Mouse (Mus musculus) heart, embryonic 16.5 days (tissue): ENCODE measurements around the gene Glb1l2. TPM values are rescaled to one million over a fixed set of nuclear protein-coding genes. Genes with fewer than 3 reads are reported as not detected.

Source experiments
- ATAC-seq: fragments of 200-750 bp; cut with Nextera tagmentation; replicated peaks from 2 replicates; pipeline ENCODE4 v1.8.0; 2017; ENCODE audit warnings: moderate number of reproducible peaks; ENCODE audit not compliant: insufficient read depth, low FRiP score; ENCODE audit errors: extremely low read depth
- H3K27ac ChIP-seq: fragments of 300-500 bp; sonication (generic); 2 replicates; pipeline ENCODE4 v1.5.1; 2014; ENCODE audit warnings: mild to moderate bottlenecking, low read length, control low read depth, moderate library complexity
- H3K27me3 ChIP-seq: fragments of 300-500 bp; sonication (generic); 2 replicates; pipeline ENCODE4 v1.6.1; 2014; ENCODE audit warnings: low read length, mixed read lengths; ENCODE audit not compliant: control insufficient read depth, insufficient read depth
- H3K36me3 ChIP-seq: fragments of 300-500 bp; sonication (generic); 2 replicates; pipeline ENCODE4 v1.6.1; 2014; ENCODE audit not compliant: control insufficient read depth, insufficient read depth
- H3K4me1 ChIP-seq: fragments of 300-500 bp; sonication (generic); 2 replicates; pipeline ENCODE4 v1.6.1; 2014; ENCODE audit warnings: low read length, mixed read lengths; ENCODE audit not compliant: control insufficient read depth, insufficient read depth
- H3K4me2 ChIP-seq: fragments of 300-500 bp; sonication (generic); 2 replicates; pipeline ENCODE4 v1.6.1; 2014; ENCODE audit warnings: low read depth, mild to moderate bottlenecking, control low read depth, low read length
- H3K4me3 ChIP-seq: fragments of 300-500 bp; sonication (generic); 2 replicates; pipeline ENCODE4 v1.5.1; 2014; ENCODE audit warnings: mild to moderate bottlenecking, control low read depth, low read length
- H3K9ac ChIP-seq: fragments of 300-500 bp; sonication (generic); 2 replicates; pipeline ENCODE4 v1.6.1; 2014; ENCODE audit warnings: low read length, control low read depth
- H3K9me3 ChIP-seq: fragments of 300-500 bp; sonication (generic); replicated peaks from 2 replicates; pipeline ENCODE4 v1.6.1; 2016; ENCODE audit warnings: low read length; ENCODE audit not compliant: control insufficient read depth
- WGBS: fragments of 180-500 bp; shearing (Covaris S2); extraction: QIAGEN DNeasy Blood & Tissue Kit; methylation state at CpG from one replicate; pipeline ENCODE4 v1.1.7; 2014; 5-methylcytosine and 5-hydroxymethylcytosine counted together
- polyA plus RNA-seq: library from polyadenylated mRNA; unstranded; fragments of >200 nt; fragmentation: Nextera tagmentation; extraction: Ambion mirVana; gene quantifications from 2 replicates; pipeline ENCODE4 v1.2.1, GENCODE M21; 2015

The Glb1l2 gene
- 1.00 and 1.6 TPM in 2 replicates for polyA plus RNA-seq

GRCm38 (mm10) chr9:26805935-26806666 lies at the start of gene Glb1l2:
Gene Glb1l2 (minus strand): TSS chr9:26806468.
- Histone ChIP-seq H3K4me1 (peaks cover 5% of the 10 kb centered on the region), H3K36me3 (no peaks in the 10 kb centered on the region), H3K27ac (peak within 1 kb of the TSS; percentile 65), H3K9ac (peak within 1 kb of the TSS; percentile 66), H3K27me3 (no peaks in the 10 kb centered on the region), H3K4me2 (peak within 1 kb of the TSS; percentile 92), H3K9me3 (no peaks in the 10 kb centered on the region), H3K4me3 (peak within 1 kb of the TSS; percentile 63)
- peak; percentile 100 for ATAC-seq
- WGBS = under 1% methylated on average over 33 of the region's 33 CpGs

DNA sequence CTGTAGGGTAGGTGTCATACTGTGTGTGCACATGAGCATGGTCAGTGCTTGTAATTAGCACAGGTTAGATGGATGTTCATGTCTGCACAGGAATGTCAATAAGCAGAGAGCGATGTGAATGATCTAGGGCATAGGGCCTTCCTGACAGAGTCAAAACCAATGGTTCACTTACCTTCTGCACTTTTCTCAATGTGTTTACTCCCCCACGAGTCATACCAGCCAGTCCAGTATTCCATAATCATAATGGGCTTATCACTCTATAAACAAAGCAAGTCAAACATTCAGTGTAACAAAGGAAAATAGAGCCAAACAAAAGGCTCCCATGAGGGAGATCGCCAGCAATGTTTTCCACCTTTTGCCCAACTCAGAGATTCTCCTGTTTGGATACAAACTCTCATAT lies 24.8 kb upstream of the Glb1l2 start:
- Histone ChIP-seq H3K36me3 (no peaks in the 10 kb centered on the region), H3K4me1 (no peaks in the 10 kb centered on the region), H3K27ac (no peak overlapping the region), H3K4me2 (no peak overlapping the region), H3K9me3 (no peaks in the 10 kb centered on the region), H3K4me3 (no peak overlapping the region), H3K9ac (no peak overlapping the region), H3K27me3 (no peaks in the 10 kb centered on the region)
- no peak for ATAC-seq
- WGBS = 68% methylated on average over 3 of the region's 3 CpGs

- no peak overlapping the region for H3K4me3 ChIP-seq
- no peaks in the 10 kb centered on the region for H3K36me3 ChIP-seq
- H3K9me3 ChIP-seq = no peaks in the 10 kb centered on the region
- H3K4me1 ChIP-seq = no peaks in the 10 kb centered on the region
- H3K9ac ChIP-seq = no peak overlapping the region
- no peaks in the 10 kb centered on the region for H3K27me3 ChIP-seq
- H3K4me2 ChIP-seq = no peak overlapping the region
- no peak overlapping the region for H3K27ac ChIP-seq
- no peak for ATAC-seq
- 42% methylated on average over 1 of the region's 1 CpGs for WGBS
Observed at GRCm38 (mm10) chr9:26819942-26820341, 13.7 kb upstream of the Glb1l2 start.

- Histone ChIP-seq H3K27ac (no peak overlapping the region), H3K36me3 (no peaks in the 10 kb centered on the region), H3K4me3 (no peak overlapping the region), H3K9me3 (no peaks in the 10 kb centered on the region), H3K27me3 (no peaks in the 10 kb centered on the region), H3K9ac (no peak overlapping the region), H3K4me2 (no peak overlapping the region), H3K4me1 (peaks cover 5% of the 10 kb centered on the region)
- no peak for ATAC-seq
- WGBS = 76% methylated on average over 2 of the region's 2 CpGs
Observed at GRCm38 (mm10) chr9:26808735-26809134, 2.5 kb upstream of the Glb1l2 start.

GRCm38 (mm10) chr9:26804321-26804720 lies 1.9 kb downstream of the Glb1l2 start:
- ATAC-seq = no peak
- H3K27ac ChIP-seq = no peak overlapping the region
- H3K9ac ChIP-seq = no peak overlapping the region
- no peaks in the 10 kb centered on the region for H3K36me3 ChIP-seq
- H3K27me3 ChIP-seq = no peaks in the 10 kb centered on the region
- no peak overlapping the region for H3K4me3 ChIP-seq
- H3K4me2 ChIP-seq = no peak overlapping the region
- no peaks in the 10 kb centered on the region for H3K9me3 ChIP-seq
- peaks cover 5% of the 10 kb centered on the region for H3K4me1 ChIP-seq

DNA sequence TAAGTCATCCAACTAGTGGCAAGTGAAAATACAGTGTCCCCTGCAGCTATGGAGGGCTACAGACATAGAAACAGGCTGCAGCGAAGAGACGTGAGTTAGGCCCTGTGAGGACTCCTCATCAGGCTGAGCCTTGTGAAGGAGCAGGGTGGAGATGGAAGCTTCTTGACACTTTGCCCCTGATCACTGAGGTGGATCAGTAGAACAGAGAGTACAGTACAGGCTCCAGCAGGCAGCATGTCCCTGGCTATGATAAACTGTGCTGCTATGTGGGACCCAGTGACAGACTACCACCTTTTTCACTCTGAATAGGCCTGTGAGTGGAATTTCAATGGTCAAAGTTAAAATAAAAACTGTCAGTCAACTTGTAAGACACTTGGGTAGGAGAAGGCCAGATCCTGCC lies 5.9 kb downstream of the Glb1l2 start:
- WGBS = 91% methylated on average over 2 of the region's 2 CpGs
- Histone ChIP-seq H3K9ac (no peak overlapping the region), H3K27me3 (no peaks in the 10 kb centered on the region), H3K36me3 (no peaks in the 10 kb centered on the region), H3K9me3 (no peaks in the 10 kb centered on the region), H3K4me1 (0 out of 2 replicates have a peak, but pooled peaks cover under 1% of the 10 kb centered on the region), H3K27ac (no peak overlapping the region), H3K4me3 (no peak overlapping the region), H3K4me2 (no peak overlapping the region)
- ATAC-seq = no peak

- Histone ChIP-seq H3K27me3 (no peaks in the 10 kb centered on the region), H3K4me2 (no peak overlapping the region), H3K9me3 (no peaks in the 10 kb centered on the region), H3K4me1 (no peaks in the 10 kb centered on the region), H3K9ac (no peak overlapping the region), H3K27ac (no peak overlapping the region), H3K36me3 (no peaks in the 10 kb centered on the region), H3K4me3 (no peak overlapping the region)
- ATAC-seq = no peak
- 63% methylated on average over 1 of the region's 1 CpGs for WGBS
Observed at GRCm38 (mm10) chr9:26798731-26799130, 7.5 kb downstream of the Glb1l2 start.

GRCm38 (mm10) chr9:26798205-26798604 lies 8.1 kb downstream of the Glb1l2 start:
- 81% methylated on average over 3 of the region's 3 CpGs for WGBS

DNA sequence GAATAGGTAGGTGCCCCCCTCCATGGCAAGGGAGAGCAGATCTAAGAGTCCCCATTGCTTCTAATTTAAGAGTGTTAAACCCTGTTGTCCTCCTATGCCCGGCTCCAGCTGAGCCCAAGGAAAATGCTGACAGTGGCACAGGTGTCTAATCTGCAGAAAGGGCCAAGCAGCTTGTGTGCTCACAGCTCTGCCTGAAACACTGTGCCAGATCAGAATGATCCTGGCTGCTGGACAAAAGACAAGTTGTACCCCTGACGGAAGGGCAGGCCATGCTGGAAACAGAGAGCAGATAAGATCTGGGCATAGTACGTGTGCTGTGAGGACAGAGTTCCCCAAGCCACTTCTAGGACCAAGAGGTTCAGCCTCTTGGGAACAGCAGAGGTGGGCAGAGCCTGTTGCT lies 13.4 kb downstream of the Glb1l2 start:
- H3K4me2 ChIP-seq = no peak overlapping the region
- no peak; the same call in 1 of the 2 replicates for ATAC-seq
- H3K9me3 ChIP-seq = no peaks in the 10 kb centered on the region
- 36% methylated on average over 3 of the region's 3 CpGs for WGBS
- no peaks in the 10 kb centered on the region for H3K36me3 ChIP-seq
- no peak overlapping the region for H3K4me3 ChIP-seq
- no peak overlapping the region for H3K9ac ChIP-seq
- H3K4me1 ChIP-seq = no peaks in the 10 kb centered on the region; the same call in 1 of the 2 replicates
- no peaks in the 10 kb centered on the region for H3K27me3 ChIP-seq
- H3K27ac ChIP-seq = no peak overlapping the region

More at GRCm38 (mm10) chr9:26798205-26798604, 8.1 kb downstream of the Glb1l2 start:
- Histone ChIP-seq H3K4me3 (no peak overlapping the region), H3K9ac (no peak overlapping the region), H3K36me3 (no peaks in the 10 kb centered on the region), H3K4me1 (no peaks in the 10 kb centered on the region), H3K27me3 (no peaks in the 10 kb centered on the region), H3K4me2 (no peak overlapping the region), H3K9me3 (no peaks in the 10 kb centered on the region), H3K27ac (no peak overlapping the region)
- no peak for ATAC-seq
